In genomic region chr6:41605061-41605793, GRCm38 (mm10) we compare ENCODE assay signal across 7 mouse cellular contexts. TPM values are rescaled to one million over a fixed set of nuclear protein-coding genes. Genes with fewer than 3 reads are reported as not detected.
A peak's percentile ranks its signal among the peaks of the same experiment; 100 is the strongest.
DNase-seq lines count a peak whose midpoint lies in the region.

Gene Ephb6, plus strand, starts transcription at chr6:41605482.

- peak; percentile 88 for DNase-seq in R1 (ENCODE audit: low read depth, low spot score)
- DNase-seq in c-Kit-positive CD71-positive TER-119-positive erythroid progenitor cells, embryonic 14.5 days (ENCODE audit: low spot score), result peak; percentile 31
- peak; percentile 77 for DNase-seq in gastrocnemius, postnatal 14 days
- peak; percentile 20 for DNase-seq in hindlimb bud, embryonic 11.5 days (ENCODE audit: extremely low spot score, low read depth, low spot score)
- peak; percentile 75 for DNase-seq in left cerebral cortex, postnatal 4 days
- peak; percentile 87 for DNase-seq in midbrain, embryonic 10.5 days (ENCODE audit: low spot score)
- DNase-seq in right cerebral cortex, postnatal 4 days, result peak; percentile 75

- H3K36me3 ChIP-seq in midbrain, embryonic 10.5 days, result no peaks in the 10 kb centered on the region

- intact Hi-C loops in gastrocnemius, postnatal 14 days (cut with DNase I; ENCODE audit: low total_unique reads), result no loop called here
- intact Hi-C loops in left cerebral cortex, postnatal 4 days (cut with DNase I), result loop anchor here (5.0 to 10.0 kb wide), 2 partner anchors 592 to 660 kb away; partner anchors contain the start of genes Casp2 and Tmem139

- WGBS in midbrain, embryonic 10.5 days, result under 1% methylated on average over 67 of the region's 68 CpGs

- peaks cover 7% of the 10 kb centered on the region for H3K27me3 ChIP-seq in midbrain, embryonic 10.5 days (ENCODE audit: low read depth, poor library complexity, severe bottlenecking)

- H3K9me3 ChIP-seq in midbrain, embryonic 10.5 days (replicated peaks), result no peaks in the 10 kb centered on the region

- peaks cover 16% of the 10 kb centered on the region for H3K4me1 ChIP-seq in midbrain, embryonic 10.5 days

- peak within 1 kb of the TSS; percentile 90 for H3K27ac ChIP-seq in midbrain, embryonic 10.5 days (replicated peaks)

- peak within 1 kb of the TSS; percentile 65 for H3K4me3 ChIP-seq in midbrain, embryonic 10.5 days

RNA-seq across cellular contexts. Expression of gene Ephb6, which starts in this region (rescaled TPM):
- total RNA-seq in gastrocnemius, postnatal 14 days (2021), result 1 to 10 TPM; 1.2 to 2.5 TPM
- total RNA-seq in left cerebral cortex, postnatal 4 days (2021), result 100 to 1,000 TPM; 165 to 178 TPM
- 13.9 and 17.0 TPM in 2 replicates for polyA plus RNA-seq in midbrain, embryonic 10.5 days (2016; fragmentation: Nextera tagmentation; extraction: Ambion mirVana)

Comparison
In these comparisons a context has a peak if more than half of its experiments do, and no peak if none do; other contexts are left out.
1. Peak in every context shown above with its lines: DNase-seq, H3K4me3 ChIP-seq and H3K27ac ChIP-seq.
2. RNA of gene Ephb6 (total RNA-seq): 165 to 178 TPM in left cerebral cortex, postnatal 4 days; 1.2 to 2.5 TPM in gastrocnemius, postnatal 14 days; every median in the first group is over 10 times any median in the second.
3. DNase-seq: peak in every context shown above with its lines; median percentile 88 in R1; 87 in midbrain, embryonic 10.5 days; 77 in gastrocnemius, postnatal 14 days; 75 in left cerebral cortex, postnatal 4 days; 75 in right cerebral cortex, postnatal 4 days; 31 in c-Kit-positive CD71-positive TER-119-positive erythroid progenitor cells, embryonic 14.5 days; 20 in hindlimb bud, embryonic 11.5 days.